Mouse (Mus musculus) lung, postnatal 0 days (tissue): ENCODE measurements around the gene Pakap. TPM values are rescaled to one million over a fixed set of nuclear protein-coding genes. Genes with fewer than 3 reads are reported as not detected.

Experiments used
- ATAC-seq: fragments of 200-750 bp; cut with Nextera tagmentation; 2 replicates; pipeline ENCODE4 v1.8.0; 2017; ENCODE audit warnings: moderate library complexity
- DNase-seq: peaks from one replicate; pipeline ENCODE4 v3.0.0-alpha.2; 2016; ENCODE audit warnings: low spot score
- H3K27ac ChIP-seq: fragments of 300-500 bp; sonication (generic); 2 replicates; pipeline ENCODE4 v1.5.1; 2014; ENCODE audit warnings: antibody characterized with exemption, mild to moderate bottlenecking, low read length, mixed read lengths
- H3K27me3 ChIP-seq: fragments of 300-500 bp; sonication (generic); replicated peaks from 2 replicates; pipeline ENCODE4 v1.6.1; 2014; ENCODE audit warnings: low read length, mixed read lengths; ENCODE audit not compliant: insufficient read depth
- H3K36me3 ChIP-seq: fragments of 300-500 bp; sonication (generic); 2 replicates; pipeline ENCODE4 v1.6.1; 2014; ENCODE audit warnings: low read length, mixed read lengths; ENCODE audit not compliant: insufficient read depth
- H3K4me1 ChIP-seq: fragments of 300-500 bp; sonication (generic); 2 replicates; pipeline ENCODE4 v1.6.1; 2014; ENCODE audit warnings: antibody characterized with exemption, low read depth, low read length, mixed read lengths; ENCODE audit not compliant: insufficient read depth
- H3K4me2 ChIP-seq: fragments of 300-500 bp; sonication (generic); replicated peaks from 2 replicates; pipeline ENCODE4 v1.6.1; 2014; ENCODE audit warnings: low read depth, mild to moderate bottlenecking, low read length, moderate library complexity, mixed read lengths
- H3K4me3 ChIP-seq: fragments of 300-500 bp; sonication (generic); 2 replicates; pipeline ENCODE4 v1.5.1; 2014; ENCODE audit warnings: low read depth, low read length
- H3K9ac ChIP-seq: fragments of 300-500 bp; sonication (generic); replicated peaks from 2 replicates; pipeline ENCODE4 v1.6.1; 2014; ENCODE audit warnings: low read depth, mild to moderate bottlenecking
- H3K9me3 ChIP-seq: fragments of 300-500 bp; sonication (generic); 2 replicates; pipeline ENCODE4 v1.6.1; 2016; ENCODE audit warnings: low read length, mixed read lengths
- CTCF ChIP-seq: IDR thresholded peaks from 2 replicates; pipeline ENCODE4 v1.5.1; 2016; ENCODE audit warnings: antibody characterized with exemption, mild to moderate bottlenecking
- EP300 ChIP-seq: IDR thresholded peaks from 2 replicates; pipeline ENCODE4 v1.6.1; 2016; ENCODE audit warnings: antibody characterized with exemption, mild to moderate bottlenecking, control low read depth
- WGBS: fragments of 180-500 bp; shearing (Covaris S2); extraction: QIAGEN DNeasy Blood & Tissue Kit; methylation state at CpG from one replicate; pipeline ENCODE4 v1.1.7; 2014; 5-methylcytosine and 5-hydroxymethylcytosine counted together
- polyA plus RNA-seq: library from polyadenylated mRNA; unstranded; fragments of >200 nt; fragmentation: Nextera tagmentation; extraction: Ambion mirVana; gene quantifications from 2 replicates; pipeline ENCODE4 v1.2.1, GENCODE M21; 2015

The Pakap gene
- polyA plus RNA-seq, 1 experiment from 2014 or later, result 60.5 TPM

DNA sequence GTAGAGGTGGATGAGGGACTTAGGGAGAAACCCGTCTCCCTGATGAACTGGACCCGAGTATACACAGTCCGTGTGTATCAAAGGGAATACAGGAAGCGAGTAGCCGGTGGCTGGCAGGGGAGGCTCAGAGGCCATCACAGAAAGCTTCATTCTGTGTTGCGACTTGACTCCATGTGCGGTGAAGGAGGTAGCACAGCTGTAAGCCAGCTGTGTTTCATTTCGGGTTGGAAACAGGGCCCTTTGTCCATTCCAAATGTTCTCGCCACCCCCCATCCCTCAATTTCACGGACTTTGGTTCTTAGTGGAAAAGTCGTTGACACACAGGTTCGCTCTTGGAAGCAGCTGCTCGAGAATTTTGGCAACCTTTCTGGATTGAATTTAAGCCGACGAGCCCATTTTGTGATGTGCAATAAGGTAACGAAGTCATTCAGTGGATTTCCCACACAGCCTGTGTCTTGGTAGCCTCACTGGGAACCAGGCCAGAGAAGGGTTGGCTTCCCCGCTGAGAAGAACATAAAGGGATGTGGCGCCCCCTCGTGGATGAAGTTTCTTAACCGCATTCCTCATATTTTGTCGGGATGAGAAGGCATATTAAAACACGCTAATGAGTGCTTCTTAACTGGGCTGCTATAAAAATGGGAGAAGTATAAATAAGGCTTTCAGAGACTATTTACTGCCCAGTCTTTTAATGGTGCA lies 39.4 kb downstream of the Pakap start:
- ATAC-seq (peak; percentile 74), DNase-seq (peak; percentile 95)
- Histone ChIP-seq H3K4me2 (peak overlapping the region; percentile 25; the same call in 1 of the 2 replicates), H3K36me3 (no peaks in the 10 kb centered on the region), H3K27me3 (no peaks in the 10 kb centered on the region), H3K9me3 (no peaks in the 10 kb centered on the region), H3K4me3 (no peak overlapping the region), H3K4me1 (peaks cover 5% of the 10 kb centered on the region; the same call in 1 of the 2 replicates), H3K9ac (no peak overlapping the region), H3K27ac (no peak overlapping the region; the same call in 1 of the 2 replicates)
- 0 out of 2 replicates have a peak, but pooled peaks have one; percentile 12 for TF ChIP-seq EP300
- peak; percentile 89 for TF ChIP-seq CTCF
- WGBS, result 33% methylated on average over 22 of the region's 22 CpGs

DNA sequence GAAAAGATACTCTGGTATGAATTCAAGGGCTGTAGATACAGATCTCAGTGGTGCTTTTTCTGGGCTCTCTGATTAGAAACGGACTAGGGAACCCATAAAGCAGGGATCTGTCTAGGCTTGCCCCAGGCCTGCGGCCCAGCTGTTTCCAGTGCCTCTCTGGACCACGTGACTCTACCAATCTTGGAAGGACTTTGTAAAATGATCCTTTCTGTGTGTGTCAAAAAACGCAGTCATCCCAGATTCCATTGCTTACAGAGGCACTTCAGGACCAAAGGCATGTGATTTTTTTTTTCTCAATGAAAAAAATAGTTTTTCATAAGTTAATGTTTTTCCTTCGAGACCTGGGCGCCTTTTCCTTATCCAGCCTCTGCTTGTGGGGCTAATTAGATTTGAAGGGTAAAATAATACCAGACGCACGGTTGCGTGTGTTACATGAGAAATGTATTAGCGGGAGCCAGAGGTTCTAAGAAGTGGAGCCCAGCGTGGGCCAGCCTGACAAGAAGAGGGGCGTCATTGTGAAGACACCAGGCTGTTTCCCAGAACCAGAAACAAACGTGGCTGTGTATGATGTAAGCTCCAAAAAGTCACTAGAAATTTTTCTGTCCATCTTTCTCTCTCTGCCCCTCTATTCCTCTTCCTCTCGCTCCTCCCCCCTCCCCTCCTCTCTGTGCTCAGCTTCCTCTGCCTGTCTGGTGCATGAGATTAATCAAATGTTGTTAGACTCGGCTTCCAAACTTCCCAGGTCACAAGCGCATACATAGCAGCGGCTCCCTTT lies 43.5 kb downstream of the Pakap start:
- Histone ChIP-seq H3K4me2 (0 out of 2 replicates have a peak overlapping the region, but pooled peaks have one; percentile 1), H3K9me3 (no peaks in the 10 kb centered on the region), H3K27me3 (no peaks in the 10 kb centered on the region), H3K27ac (peak overlapping the region; percentile 51; the same call in 1 of the 2 replicates), H3K4me1 (peaks cover 5% of the 10 kb centered on the region; the same call in 1 of the 2 replicates), H3K4me3 (no peak overlapping the region), H3K36me3 (no peaks in the 10 kb centered on the region), H3K9ac (no peak overlapping the region)
- 20% methylated on average over 17 of the region's 17 CpGs for WGBS
- peak; percentile 82 for DNase-seq
- no peak for TF ChIP-seq EP300
- no peak for TF ChIP-seq CTCF
- peak; percentile 68 for ATAC-seq

DNA sequence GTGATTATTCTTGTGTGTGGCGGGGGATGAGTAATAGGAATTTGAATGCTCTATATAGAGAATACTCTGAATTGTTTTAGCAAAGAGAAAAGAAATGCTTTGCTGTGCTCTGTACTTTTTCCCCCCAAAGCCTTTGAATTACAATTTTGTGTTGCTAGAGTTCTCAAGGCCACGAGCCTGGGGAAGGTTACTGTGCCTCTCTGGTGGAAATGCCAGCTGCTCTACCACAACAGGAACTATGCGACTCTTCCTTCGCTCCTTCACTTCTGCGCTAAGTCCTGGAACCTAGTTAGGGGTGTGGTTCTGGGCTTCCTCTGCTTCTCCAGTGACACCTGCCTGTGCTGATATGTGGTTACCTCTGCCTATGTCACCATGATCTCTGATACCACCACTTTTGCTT lies 44.7 kb downstream of the Pakap start:
- ATAC-seq (no peak), DNase-seq (no peak)
- Histone ChIP-seq H3K4me1 (peaks cover 5% of the 10 kb centered on the region; the same call in 1 of the 2 replicates), H3K4me3 (no peak overlapping the region), H3K27me3 (no peaks in the 10 kb centered on the region), H3K4me2 (no peak overlapping the region), H3K36me3 (no peaks in the 10 kb centered on the region), H3K9ac (no peak overlapping the region), H3K9me3 (no peaks in the 10 kb centered on the region), H3K27ac (no peak overlapping the region)
- WGBS, result 83% methylated on average over 5 of the region's 5 CpGs
- no peak for TF ChIP-seq CTCF
- TF ChIP-seq EP300, result no peak

DNA sequence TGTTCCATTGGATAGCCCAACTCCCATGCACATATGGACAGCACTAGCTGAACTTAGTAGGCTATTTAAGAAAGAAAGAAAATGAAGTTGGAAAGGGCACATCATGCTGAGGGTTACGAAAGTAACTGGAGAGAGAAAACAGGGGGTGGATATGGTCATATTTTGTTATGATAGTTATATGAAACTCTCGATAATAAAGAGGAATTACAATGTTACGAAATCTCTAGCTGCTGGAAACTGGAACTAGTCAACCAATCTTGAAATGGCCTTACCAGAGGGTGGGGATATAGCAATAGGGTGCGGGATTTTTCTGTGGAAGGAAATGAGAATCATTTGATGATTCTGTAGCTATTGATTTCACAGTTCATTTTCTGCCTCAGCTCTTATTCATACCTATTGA lies 46.7 kb downstream of the Pakap start:
- no peak overlapping the region for H3K4me2 ChIP-seq
- WGBS, result 80% methylated on average over 4 of the region's 4 CpGs
- H3K27me3 ChIP-seq, result no peaks in the 10 kb centered on the region
- H3K4me3 ChIP-seq, result no peak overlapping the region
- H3K9ac ChIP-seq, result no peak overlapping the region
- no peaks in the 10 kb centered on the region for H3K9me3 ChIP-seq
- H3K27ac ChIP-seq, result no peak overlapping the region
- peaks cover 5% of the 10 kb centered on the region; the same call in 1 of the 2 replicates for H3K4me1 ChIP-seq
- TF ChIP-seq CTCF (no peak), EP300 (no peak)
- H3K36me3 ChIP-seq, result no peaks in the 10 kb centered on the region
- ATAC-seq (no peak), DNase-seq (peak; percentile 11)

DNA sequence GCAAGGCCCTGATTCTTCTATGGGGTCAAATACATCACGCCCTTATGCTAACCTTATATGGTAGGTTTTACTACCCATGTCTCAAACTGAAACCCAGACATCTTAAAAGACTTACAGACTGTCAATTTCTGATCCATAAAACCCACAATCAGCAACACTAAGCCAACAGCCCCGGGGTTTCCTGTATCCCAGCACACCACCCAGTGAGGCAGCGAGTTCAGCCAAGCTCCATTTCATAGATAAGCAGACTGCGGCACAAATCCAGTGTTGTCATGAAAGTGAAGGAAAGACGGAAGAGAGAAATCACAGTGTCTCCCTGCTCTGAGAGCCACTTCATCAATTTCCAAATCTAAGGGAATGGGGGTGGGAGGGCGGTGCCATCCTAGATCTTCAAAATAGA lies 50.8 kb downstream of the Pakap start:
- H3K4me2 ChIP-seq, result no peak overlapping the region
- no peak overlapping the region for H3K9ac ChIP-seq
- no peaks in the 10 kb centered on the region for H3K27me3 ChIP-seq
- no peaks in the 10 kb centered on the region for H3K9me3 ChIP-seq
- no peaks in the 10 kb centered on the region for H3K4me1 ChIP-seq
- H3K36me3 ChIP-seq, result no peaks in the 10 kb centered on the region
- H3K27ac ChIP-seq, result no peak overlapping the region
- DNase-seq (no peak), ATAC-seq (no peak)
- 87% methylated on average over 6 of the region's 6 CpGs for WGBS
- no peak for TF ChIP-seq CTCF
- TF ChIP-seq EP300, result no peak
- no peak overlapping the region for H3K4me3 ChIP-seq

DNA sequence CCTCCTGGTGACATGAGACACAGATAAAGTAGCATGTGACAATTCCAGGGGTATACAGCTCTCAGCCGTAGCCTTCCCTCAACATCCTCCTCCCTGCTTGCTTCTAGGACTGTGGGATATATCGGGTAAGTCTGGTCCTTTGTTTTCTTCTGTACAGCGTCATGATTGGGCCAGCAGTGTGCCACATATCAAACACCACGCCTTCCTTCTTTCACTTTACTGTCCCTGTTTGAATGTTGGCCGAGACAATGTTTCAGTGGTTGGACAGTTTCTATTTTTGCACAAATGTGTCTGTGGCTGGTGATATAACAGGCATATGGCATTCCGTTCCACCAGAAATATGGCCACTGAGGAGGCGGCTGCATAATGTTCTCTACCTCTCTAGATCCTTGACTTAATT lies 54.8 kb downstream of the Pakap start:
- Histone ChIP-seq H3K9ac (no peak overlapping the region), H3K36me3 (no peaks in the 10 kb centered on the region), H3K4me3 (no peak overlapping the region), H3K9me3 (no peaks in the 10 kb centered on the region), H3K27ac (no peak overlapping the region), H3K4me1 (no peaks in the 10 kb centered on the region), H3K4me2 (no peak overlapping the region), H3K27me3 (no peaks in the 10 kb centered on the region)
- WGBS, result 64% methylated on average over 7 of the region's 7 CpGs
- no peak for ATAC-seq
- no peak for TF ChIP-seq CTCF
- TF ChIP-seq EP300, result no peak
- DNase-seq, result no peak
